Mouse (Mus musculus): ENCODE data around the gene Gna14. TPM values are rescaled to one million over a fixed set of nuclear protein-coding genes. Genes with fewer than 3 reads are reported as not detected.

Gna14 gene
- polyA plus RNA-seq, 1 experiment from 2014 or later, result 0.27 TPM

GRCm38 (mm10) chr19:16625610-16626395, 190.2 kb downstream of the Gna14 start:
- Histone ChIP-seq H3K36me3 (no peaks in the 10 kb centered on the region), H3K27ac (peak overlapping the region; percentile 29; the same call in 1 of the 2 replicates), H3K9me3 (no peaks in the 10 kb centered on the region), H3K27me3 (ENCODE audit: insufficient read depth, poor library complexity, severe bottlenecking) (no peaks in the 10 kb centered on the region), H3K4me3 (no peak overlapping the region), H3K4me1 (replicated peaks) (peaks cover 10% of the 10 kb centered on the region)
- no peak for DNase-seq (ENCODE audit: low spot score)
- WGBS, result 23% methylated on average over 14 of the region's 14 CpGs

Measured in hindbrain, embryonic 10.5 days (tissue).